In the genomic region with DNA sequence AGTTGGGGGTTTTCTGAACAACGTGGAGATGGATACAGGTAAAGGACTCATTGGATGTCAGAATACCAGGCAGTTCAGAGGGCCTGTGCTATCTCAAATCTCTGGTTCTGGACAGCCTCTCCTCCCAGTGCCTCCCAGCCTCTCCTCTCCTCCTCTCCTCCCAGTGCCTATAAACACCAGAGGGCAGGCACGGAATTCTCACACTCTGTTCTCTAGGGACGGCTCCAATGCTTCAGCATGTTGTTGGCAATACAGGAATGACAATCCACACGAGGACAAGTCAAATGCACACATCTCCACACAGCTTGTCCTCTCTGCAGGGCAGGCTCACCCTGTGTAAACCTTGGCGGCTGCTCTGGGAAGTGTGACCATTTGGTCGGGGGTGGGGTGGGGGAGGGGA, we compare ENCODE assay signal across 11 mouse cellular contexts.
DNase-seq lines count a peak whose midpoint lies in the region; ATAC-seq and TF ChIP-seq lines count a peak whose summit lies in the region.
"Had no signal": no experiment of that assay in that cellular context is flagged by ENCODE, and none has a peak within 500 bp of the region (broad histone marks: within the 10 kb centered on the region; RNA-seq: fewer than 3 reads in every experiment).

No protein-coding gene starts in this region.

- peak; percentile 27; the same call in 1 of the 2 replicates for TF ChIP-seq CTCF in kidney, postnatal 0 days (IDR thresholded peaks at IDR 0.05; ENCODE audit: low read depth)

- ATAC-seq in kidney, postnatal 0 days (replicated peaks; ENCODE audit: low FRiP score, low read depth): no peak
- ATAC-seq: inflammation-experienced regulatory T-cells, adult 6 months had no signal

- no peaks in the 10 kb centered on the region for H3K27me3 ChIP-seq in kidney, postnatal 0 days (ENCODE audit: insufficient read depth, low read length)
- H3K27me3 ChIP-seq: neural tube, embryonic 13.5 days had no signal

- peaks cover 6% of the 10 kb centered on the region for H3K4me1 ChIP-seq in kidney, postnatal 0 days (replicated peaks; ENCODE audit: insufficient read depth, low read length)

- H3K4me2 ChIP-seq in kidney, postnatal 0 days (ENCODE audit: low read length): no peak overlapping the region
- H3K4me2 ChIP-seq: neural tube, embryonic 13.5 days had no signal

- H3K9ac ChIP-seq in kidney, postnatal 0 days (ENCODE audit: low read depth, low read length): no peak overlapping the region
- H3K9ac ChIP-seq: neural tube, embryonic 13.5 days had no signal

- H3K4me3 ChIP-seq in kidney, postnatal 0 days (replicated peaks; ENCODE audit: low read depth, low read length): no peak overlapping the region
- H3K4me3 ChIP-seq: forebrain, embryonic 10.5 days; neural tube, embryonic 13.5 days had no signal

- no peaks in the 10 kb centered on the region for H3K9me3 ChIP-seq in kidney, postnatal 0 days (replicated peaks; ENCODE audit: low read length)
- H3K9me3 ChIP-seq: forebrain, embryonic 10.5 days; neural tube, embryonic 13.5 days had no signal

- H3K36me3 ChIP-seq in kidney, postnatal 0 days (ENCODE audit: insufficient read depth, low read length): no peaks in the 10 kb centered on the region
- H3K36me3 ChIP-seq: forebrain, embryonic 10.5 days; neural tube, embryonic 13.5 days had no signal

- WGBS in kidney, postnatal 0 days: 26% methylated on average over 6 of the region's 6 CpGs

- no peak overlapping the region for H3K27ac ChIP-seq in kidney, postnatal 0 days
- H3K27ac ChIP-seq: forebrain, embryonic 10.5 days had no signal

- peak; percentile 52 to 58 for DNase-seq in cerebellum, postnatal 10 days
- no peak for DNase-seq in cerebellum, adult 18-20 months
- DNase-seq in kidney, postnatal 0 days (ENCODE audit: low spot score): no peak
- no peak for DNase-seq in kidney, adult 11 months
- DNase-seq in brain, adult 2 months (ENCODE audit: low read depth, low spot score): peak; percentile 60
- DNase-seq in lung, postnatal 25 days (ENCODE audit: low spot score): peak; percentile 36
- no peak for DNase-seq in right cerebral cortex, adult 2 months (ENCODE audit: low spot score in 2 of 2)
- DNase-seq in thymus, postnatal 4 days: no peak

Comparison
In these comparisons a context has a peak if more than half of its experiments do, and no peak if none do; other contexts are left out.
1. DNase-seq: peak in cerebellum, postnatal 10 days (2 of 2), brain, adult 2 months (single experiment) and lung, postnatal 25 days (single experiment); none in cerebellum, adult 18-20 months (0 of 2), kidney, postnatal 0 days (single experiment), kidney, adult 11 months (single experiment), right cerebral cortex, adult 2 months (0 of 2) and thymus, postnatal 4 days (single experiment).